Mouse (Mus musculus): ENCODE measurements around the gene Lrrc14b. TPM values are rescaled to one million over a fixed set of nuclear protein-coding genes. Genes with fewer than 3 reads are reported as not detected.

Gene Lrrc14b
- polyA plus RNA-seq, 1 experiment from 2014 or later, result not detected

MicroRNA genes within 50 kb of the gene (microRNA counts, 519-probe panel; counts per million panel counts)
- microRNA mmu-miR-692, result not detected

Small RNA genes lying within 50 kb of the gene (microRNA-seq; reads per million reads assigned to microRNA genes)
- gene Mir692-3, result not detected

Other genes with a start within 250 kb of the Lrrc14b start
- gene Slc9a3, start 242.5 kb downstream of the Lrrc14b start, polyA plus RNA-seq (2015; fragmentation: Nextera tagmentation; extraction: Ambion mirVana), result 0.08 TPM in 1 of 2 replicates, not detected in the other
- gene Exoc3, start 155.3 kb downstream of the Lrrc14b start, polyA plus RNA-seq (2015; fragmentation: Nextera tagmentation; extraction: Ambion mirVana), result 107 and 118 TPM in 2 replicates
- gene Ahrr, start 71.7 kb downstream of the Lrrc14b start, polyA plus RNA-seq (2015; fragmentation: Nextera tagmentation; extraction: Ambion mirVana), result 1.2 and 1.4 TPM in 2 replicates
- gene Pdcd6, start 46.4 kb downstream of the Lrrc14b start, polyA plus RNA-seq (2015; fragmentation: Nextera tagmentation; extraction: Ambion mirVana), result 133 and 144 TPM in 2 replicates
- 235 and 237 TPM in 2 replicates for gene Sdha, start 13.7 kb downstream of the Lrrc14b start, polyA plus RNA-seq (2015; fragmentation: Nextera tagmentation; extraction: Ambion mirVana)
- 47.2 and 51.4 TPM in 2 replicates for gene Ccdc127, start 13.7 kb downstream of the Lrrc14b start, polyA plus RNA-seq (2015; fragmentation: Nextera tagmentation; extraction: Ambion mirVana)
- gene Zfp72, start 26.8 kb upstream of the Lrrc14b start, polyA plus RNA-seq (2015; fragmentation: Nextera tagmentation; extraction: Ambion mirVana), result 6.5 and 8.0 TPM in 2 replicates
- gene Ftl1-ps1, start 35.7 kb upstream of the Lrrc14b start, polyA plus RNA-seq (2015; fragmentation: Nextera tagmentation; extraction: Ambion mirVana), result 98.8 and 112 TPM in 2 replicates
- gene Zfp825, start 130.0 kb upstream of the Lrrc14b start, polyA plus RNA-seq (2015; fragmentation: Nextera tagmentation; extraction: Ambion mirVana), result 18.2 and 18.3 TPM in 2 replicates